Mouse (Mus musculus) CH12.LX (cell line): ENCODE results near the gene Gm20388. TPM values are rescaled to one million over a fixed set of nuclear protein-coding genes. Genes with fewer than 3 reads are reported as not detected.

ENCODE experiments used
- DNase-seq: peaks from one replicate; pipeline ENCODE4 v3.0.0-alpha.2; 2013; ENCODE audit errors: extremely low read depth
- H3K27ac ChIP-seq: 2 replicates; pipeline ENCODE4 v1.5.1; 2012; ENCODE audit warnings: low read depth, mild to moderate bottlenecking, control low read depth, moderate library complexity; ENCODE audit not compliant: insufficient read depth
- H3K27me3 ChIP-seq: replicated peaks from 2 replicates; pipeline ENCODE3; 2012; ENCODE audit warnings: inconsistent platforms
- H3K36me3 ChIP-seq, 2 experiments: replicated peaks in 1 of 2; 2 replicates each; pipeline versions ENCODE3 to v1.6.1; 2012; ENCODE audit warnings: inconsistent platforms in 1 of 2, low read length in 1 of 2, mild to moderate bottlenecking in 1 of 2, mixed read lengths in 1 of 2, moderate library complexity in 1 of 2; ENCODE audit not compliant: control insufficient read depth in 1 of 2, insufficient read depth in 1 of 2
- H3K4me1 ChIP-seq, 2 experiments: 2 replicates each; pipeline ENCODE4 v1.6.1; 2012; ENCODE audit warnings: inconsistent platforms in 1 of 2, moderate library complexity in 1 of 2; ENCODE audit not compliant: insufficient read depth in 2 of 2, control insufficient read depth in 1 of 2
- H3K4me2 ChIP-seq: 2 replicates; pipeline ENCODE4 v1.6.1; 2012; ENCODE audit warnings: low read depth, mild to moderate bottlenecking, control low read depth; ENCODE audit not compliant: poor library complexity, insufficient read depth, severe bottlenecking
- H3K4me3 ChIP-seq, 3 experiments: fragments of 150-350 bp in 1 of 3; sonication (generic) in 1 of 3; replicated peaks in 1 of 3; 2 replicates each; pipeline versions ENCODE3 to v1.5.1; 2011 to 2012; ENCODE audit warnings: low read depth in 2 of 3, low read length in 2 of 3, mild to moderate bottlenecking in 2 of 3, moderate library complexity in 2 of 3, control low read depth in 1 of 3, improper control_type of control experiment in 1 of 3, inconsistent platforms in 1 of 3, mixed read lengths in 1 of 3; ENCODE audit not compliant: poor library complexity in 1 of 3
- H3K79me2 ChIP-seq: replicated peaks from 2 replicates; pipeline ENCODE4 v1.6.1; 2012; ENCODE audit warnings: mild to moderate bottlenecking, moderate library complexity; ENCODE audit not compliant: control insufficient read depth, poor library complexity, insufficient read depth, severe bottlenecking; ENCODE audit errors: extremely low read depth
- H3K9ac ChIP-seq: 2 replicates; pipeline ENCODE4 v1.6.1; 2012; ENCODE audit warnings: low read depth, mild to moderate bottlenecking, control low read depth, moderate library complexity; ENCODE audit not compliant: insufficient read depth
- H3K9me3 ChIP-seq: replicated peaks from 2 replicates; pipeline ENCODE3; 2012; ENCODE audit warnings: low read length, inconsistent platforms, mixed read lengths
- CHD1 ChIP-seq: IDR thresholded peaks from 2 replicates; pipeline ENCODE4 v1.6.1; 2012; ENCODE audit warnings: low read depth, low read length, improper control_type of control experiment, inconsistent platforms
- CHD2 ChIP-seq: IDR thresholded peaks from 2 replicates; pipeline ENCODE4 v1.6.1; 2011; ENCODE audit warnings: low read length, improper control_type of control experiment
- CTCF ChIP-seq, 2 experiments: IDR thresholded peaks in 1 of 2; conservative IDR thresholded peaks in 1 of 2; 2 replicates each; pipeline ENCODE4 v1.5.1; 2011 to 2012; ENCODE audit warnings: low read depth in 2 of 2, low read length in 2 of 2, improper control_type of control experiment in 1 of 2, inconsistent platforms in 1 of 2, mild to moderate bottlenecking in 1 of 2, moderate library complexity in 1 of 2
- E2F4 ChIP-seq: IDR thresholded peaks from 2 replicates; pipeline ENCODE4 v1.6.1; 2011; ENCODE audit warnings: low read depth, low read length, improper control_type of control experiment; ENCODE audit not compliant: insufficient replicate concordance
- EP300 ChIP-seq: IDR thresholded peaks from 2 replicates; pipeline ENCODE4 v1.6.1; 2011; ENCODE audit warnings: low read length, improper control_type of control experiment
- ETS1 ChIP-seq: conservative IDR thresholded peaks from 2 replicates; pipeline ENCODE4 v1.6.1; 2012; ENCODE audit warnings: low read depth, mild to moderate bottlenecking, inconsistent platforms, low read length, improper control_type of control experiment, moderate library complexity
- HCFC1 ChIP-seq: IDR thresholded peaks from 2 replicates; pipeline ENCODE4 v1.6.1; 2012; ENCODE audit warnings: low read depth, mild to moderate bottlenecking, inconsistent platforms, low read length, improper control_type of control experiment
- IRF4 ChIP-seq: IDR thresholded peaks from 2 replicates; pipeline ENCODE4 v1.6.1; 2014; ENCODE audit warnings: low read depth, mild to moderate bottlenecking, inconsistent platforms, low read length, improper control_type of control experiment
- JUN ChIP-seq: IDR thresholded peaks from 2 replicates; pipeline ENCODE4 v1.6.1; 2011; ENCODE audit warnings: low read depth, mild to moderate bottlenecking, low read length, improper control_type of control experiment, moderate library complexity; ENCODE audit not compliant: insufficient read depth
- JUND ChIP-seq: conservative IDR thresholded peaks from 2 replicates; pipeline ENCODE4 v1.6.1; 2011; ENCODE audit warnings: low read depth, low read length, improper control_type of control experiment
- MAFK ChIP-seq: IDR thresholded peaks from 2 replicates; pipeline ENCODE4 v1.6.1; 2011; ENCODE audit warnings: low read length, improper control_type of control experiment; ENCODE audit not compliant: insufficient replicate concordance
- MAZ ChIP-seq: IDR thresholded peaks from 2 replicates; pipeline ENCODE4 v1.6.1; 2012; ENCODE audit warnings: low read depth, mild to moderate bottlenecking, inconsistent platforms, low read length, improper control_type of control experiment, moderate library complexity
- MEF2A ChIP-seq: IDR thresholded peaks from 2 replicates; pipeline ENCODE4 v1.6.1; 2014; ENCODE audit warnings: low read depth, mild to moderate bottlenecking, inconsistent platforms, low read length, improper control_type of control experiment, borderline replicate concordance
- MYC ChIP-seq: IDR thresholded peaks from 2 replicates; pipeline ENCODE4 v1.6.1; 2011; ENCODE audit warnings: low read depth, mild to moderate bottlenecking, improper control_type of control experiment, low read length
- NELFE ChIP-seq: IDR thresholded peaks from 2 replicates; pipeline ENCODE4 v1.6.1; 2011; ENCODE audit warnings: low read depth, low read length, improper control_type of control experiment
- POLR2A ChIP-seq: IDR thresholded peaks from 2 replicates; pipeline ENCODE4 v1.6.1; 2011; ENCODE audit warnings: low read depth, mild to moderate bottlenecking, improper control_type of control experiment, low read length
- POLR2AphosphoS2 ChIP-seq: IDR thresholded peaks from 2 replicates; pipeline ENCODE4 v1.6.1; 2011; ENCODE audit warnings: low read depth, low read length, improper control_type of control experiment
- RAD21 ChIP-seq: IDR thresholded peaks from 2 replicates; pipeline ENCODE4 v1.6.1; 2011; ENCODE audit warnings: low read depth, mild to moderate bottlenecking, low read length, improper control_type of control experiment, moderate library complexity
- RCOR1 ChIP-seq: conservative IDR thresholded peaks from 2 replicates; pipeline ENCODE4 v1.6.1; 2012; ENCODE audit warnings: low read depth, mild to moderate bottlenecking, inconsistent platforms, low read length, improper control_type of control experiment
- SIN3A ChIP-seq: IDR thresholded peaks from 2 replicates; pipeline ENCODE4 v1.6.1; 2012; ENCODE audit warnings: low read length, improper control_type of control experiment, inconsistent platforms
- SMC3 ChIP-seq: IDR thresholded peaks from 2 replicates; pipeline ENCODE4 v1.6.1; 2011; ENCODE audit warnings: low read depth, low read length, improper control_type of control experiment
- TBP ChIP-seq: conservative IDR thresholded peaks from 2 replicates; pipeline ENCODE4 v1.6.1; 2011; ENCODE audit warnings: low read depth, low read length, improper control_type of control experiment
- UBTF ChIP-seq: IDR thresholded peaks from 2 replicates; pipeline ENCODE4 v1.6.1; 2012; ENCODE audit warnings: low read depth, mild to moderate bottlenecking, inconsistent platforms, low read length, improper control_type of control experiment, moderate library complexity
- USF1 ChIP-seq: IDR thresholded peaks from 2 replicates; pipeline ENCODE4 v1.6.1; 2014; ENCODE audit warnings: low read depth, mild to moderate bottlenecking, inconsistent platforms, low read length, improper control_type of control experiment
- ZC3H11A ChIP-seq: IDR thresholded peaks from 2 replicates; pipeline ENCODE4 v1.6.1; 2012; ENCODE audit warnings: low read depth, mild to moderate bottlenecking, inconsistent platforms, low read length, improper control_type of control experiment
- ZMIZ1 ChIP-seq: IDR thresholded peaks from 2 replicates; pipeline ENCODE4 v1.6.1; 2012; ENCODE audit warnings: low read depth, mild to moderate bottlenecking, inconsistent platforms, low read length, improper control_type of control experiment
- ZNF384 ChIP-seq: IDR thresholded peaks from 2 replicates; pipeline ENCODE4 v1.6.1; 2012; ENCODE audit warnings: low read depth, low read length, improper control_type of control experiment, inconsistent platforms
- dilution Hi-C: fragments of 300-500 bp; cut with MboI; formaldehyde crosslinking; loops from 2 replicates; pipeline ENCODE4 v1.14.3; 2020; ENCODE audit warnings: low sequenced_read_pairs; ENCODE audit not compliant: extremely low pct_unique_long_range_greater_than_20kb, extremely low pct_ligation_motif_present
- in situ Hi-C: fragments of 300-500 bp; cut with MboI; formaldehyde crosslinking; loops from 3 replicates; pipeline ENCODE4 v1.14.3; 2019; ENCODE audit warnings: low sequenced_read_pairs, low pct_ligation_motif_present, low pct_unique_long_range_greater_than_20kb, mixed read lengths
- polyA plus RNA-seq: library from polyadenylated mRNA; unstranded; fragments of >175 nt; gene quantifications from 2 replicates; pipeline ENCODE4 v1.2.1, GENCODE M21; 2012; ENCODE audit warnings: low read depth; ENCODE audit not compliant: insufficient read length
- total RNA-seq, 2 experiments: library from RNA; depleted of rRNA; stranded (reverse); fragments of 300-350 nt in 1 of 2; fragments of >200 nt in 1 of 2; gene quantifications; 2 replicates each; pipeline ENCODE4 v1.2.3; 2012 to 2014

Gm20388 gene
- total and polyA plus RNA-seq, 3 experiments: 14.8 to 26.3 (median 22.2) TPM

DNA sequence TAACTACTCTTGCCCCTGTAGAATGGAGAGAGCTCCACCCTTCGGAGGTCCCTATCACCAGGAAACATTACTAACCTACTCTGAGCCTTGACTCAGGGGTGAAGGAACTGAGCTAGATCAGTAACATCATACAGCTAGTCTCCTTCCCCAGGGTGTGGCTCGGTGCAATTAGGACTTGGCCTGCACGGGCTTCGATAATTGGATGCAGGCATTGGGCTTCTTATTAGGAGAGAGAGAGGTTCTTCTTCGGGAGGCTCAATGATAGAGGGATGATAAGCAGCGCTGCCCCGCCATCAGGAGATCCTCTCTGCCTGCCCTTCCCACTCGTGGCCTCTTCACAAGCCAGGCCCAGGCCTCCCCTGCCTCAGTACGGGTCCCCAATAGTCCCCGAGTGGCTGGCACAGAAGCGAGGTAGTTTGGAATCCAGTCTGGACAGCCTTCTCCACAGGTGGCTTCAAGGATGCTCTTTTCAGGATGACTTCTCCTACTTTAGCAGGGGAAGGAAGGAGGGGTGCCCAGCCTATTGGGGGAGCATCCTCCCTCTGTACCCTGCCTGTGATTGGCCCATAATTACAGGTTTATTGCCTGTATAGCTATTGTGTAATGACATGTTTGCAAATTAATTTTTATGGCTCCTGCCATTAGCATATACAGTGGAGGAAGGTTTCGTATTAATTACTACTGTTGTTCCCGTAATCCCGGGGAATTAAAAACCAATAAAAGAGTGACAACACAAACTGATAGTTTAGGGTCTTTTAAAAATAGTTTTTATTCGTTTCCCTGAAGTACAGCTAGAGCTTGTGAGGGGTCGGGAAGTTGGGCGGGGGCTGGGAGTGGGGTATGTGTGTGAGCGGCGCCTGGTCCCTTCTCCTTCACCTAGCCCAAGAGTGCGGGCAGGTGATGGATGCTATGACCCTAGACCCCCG lies 575.2 kb downstream of the Gm20388 start:
- in situ Hi-C loops: no loop called here
- peaks cover 38 to 58% of the 10 kb centered on the region in 2 experiments for H3K4me1 ChIP-seq
- TF ChIP-seq CTCF (conservative IDR thresholded peaks at IDR 0.05 in 1 of 2, IDR thresholded peaks at IDR 0.05 in 1 of 2; ENCODE audit: low read depth in 2 of 2, low read length in 2 of 2) (no peak), MAZ (0 out of 2 replicates have a peak, but pooled peaks have one; percentile 29)
- TF ChIP-seq, all 38 proteins: peak for 1
- no peak overlapping the region for H3K4me2 ChIP-seq
- peaks cover 22% of the 10 kb centered on the region for H3K79me2 ChIP-seq
- DNase-seq: no peak
- peak overlapping the region; percentile 87; the same call in 1 of the 2 replicates for H3K27ac ChIP-seq
- dilution Hi-C loops: no loop called here
- peak overlapping the region in 1 of 3 experiments; percentile 4 for H3K4me3 ChIP-seq
- H3K27me3 ChIP-seq: no peaks in the 10 kb centered on the region
- no peaks in the 10 kb centered on the region for H3K36me3 ChIP-seq
- peaks cover 6% of the 10 kb centered on the region for H3K9me3 ChIP-seq
- no peak overlapping the region for H3K9ac ChIP-seq

DNA sequence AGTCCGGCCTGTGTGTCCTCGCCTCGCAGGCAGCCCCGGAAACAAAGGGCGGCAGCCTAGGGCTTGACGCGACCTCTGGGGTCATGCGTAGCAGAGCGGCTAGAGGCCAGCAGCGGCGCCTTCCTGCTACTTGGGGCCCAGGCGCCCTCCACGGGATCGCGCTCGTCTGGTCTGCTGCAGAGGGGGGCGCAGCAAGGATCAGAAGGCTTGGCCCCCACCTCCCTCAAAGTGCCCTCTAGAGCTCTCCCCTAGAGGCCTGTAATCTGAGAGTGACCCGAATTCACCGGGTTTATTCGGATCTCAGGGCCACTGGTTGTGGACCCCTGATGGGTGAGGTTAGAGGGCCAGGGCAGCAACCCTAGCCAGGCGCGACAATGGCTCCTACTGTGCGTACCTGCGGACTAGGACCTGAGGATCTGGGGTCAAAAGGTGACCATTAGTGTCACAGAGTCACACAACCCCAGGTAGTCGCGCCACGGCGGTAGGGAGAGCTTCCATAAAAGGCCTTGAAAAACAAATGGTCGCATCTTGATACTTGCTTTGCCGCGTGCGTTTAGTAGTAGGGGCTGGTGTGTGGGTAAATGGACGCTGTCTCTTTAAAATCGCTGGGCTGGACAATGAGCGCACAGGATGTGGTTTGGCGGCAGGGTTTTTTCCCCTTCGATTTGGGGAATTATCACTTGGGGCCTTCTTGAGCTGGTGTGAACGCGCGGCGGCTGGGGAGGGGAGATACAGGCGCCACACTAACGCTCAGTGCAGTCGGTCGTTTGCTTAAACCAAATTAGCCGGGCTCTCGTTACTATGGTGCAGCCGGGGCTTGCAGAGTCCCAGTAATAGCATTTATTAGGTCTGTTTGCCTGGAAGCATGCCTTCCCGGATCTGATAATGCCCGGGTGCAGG lies 576.1 kb downstream of the Gm20388 start:
- dilution Hi-C loops: no loop called here
- TF ChIP-seq MEF2A (peak; percentile 76), CHD2 (peak; percentile 54), RCOR1 (no peak), ZC3H11A (no peak), UBTF (peak; percentile 31; the same call in 1 of the 2 replicates), IRF4 (peak; percentile 84), EP300 (peak; percentile 83), ZNF384 (peak; percentile 62), MAFK (peak; percentile 31; the same call in 1 of the 2 replicates), ZMIZ1 (peak; percentile 62), MYC (peak; percentile 82), RAD21 (peak; percentile 9), CHD1 (no peak), SMC3 (peak; percentile 25; the same call in 1 of the 2 replicates), MAZ (peak; percentile 93), E2F4 (0 out of 2 replicates have a peak, but pooled peaks have one; percentile 60), NELFE (peak; percentile 56; the same call in 1 of the 2 replicates), ETS1 (peak; percentile 87), POLR2A (peak; percentile 76), TBP (peak; percentile 64; the same call in 1 of the 2 replicates), USF1 (no peak), SIN3A (peak; percentile 94), JUND (no peak), HCFC1 (peak; percentile 69), POLR2AphosphoS2 (no peak), JUN (no peak)

More for the DNA sequence above, 576.1 kb downstream of the Gm20388 start:
- Histone ChIP-seq H3K27ac (peak overlapping the region; percentile 95), H3K4me2 (peak overlapping the region; percentile 55), H3K9me3 (peaks cover 6% of the 10 kb centered on the region), H3K27me3 (no peaks in the 10 kb centered on the region), H3K9ac (peak overlapping the region; percentile 97; the same call in 1 of the 2 replicates), H3K79me2 (peaks cover 31% of the 10 kb centered on the region), H3K4me1 (peaks cover 40 to 58% of the 10 kb centered on the region in 2 experiments), H3K36me3 (no peaks in the 10 kb centered on the region), H3K4me3 (peak overlapping the region; percentile 72 to 94 (median 87))
- peak; percentile 97 for DNase-seq
- in situ Hi-C loops: no loop called here
